Mouse (Mus musculus) left cerebral cortex, adult 18-20 months (tissue): ENCODE measurements around the gene A630095E13Rik. TPM values are rescaled to one million over a fixed set of nuclear protein-coding genes. Genes with fewer than 3 reads are reported as not detected.
A peak's percentile ranks its signal among the peaks of the same experiment; 100 is the strongest.
"Not testable (repeated sequence)": the region's sequence is repeated elsewhere in the genome, so short reads cannot be mapped to it uniquely, and the experiment has no call there.

ENCODE experiments used
- DNase-seq, 2 experiments: peaks; one replicate each; pipeline ENCODE4 v3.0.0; 2021 to 2022; ENCODE audit warnings: low spot score in 2 of 2, mixed read lengths in 1 of 2
- long read RNA-seq, 2 experiments: library from polyadenylated mRNA; stranded (forward); transcript quantifications; one replicate each; pipeline ENCODE4 v2.0.0; 2021
- total RNA-seq, 2 experiments: library from RNA; stranded (reverse); gene quantifications; 2 replicates each; pipeline ENCODE4 v1.2.3; 2021

Gene A630095E13Rik
- not detected for total RNA-seq
- long read RNA-seq, experiment 1 = 0 reads
- long read RNA-seq, experiment 2 = 0 reads

DNA sequence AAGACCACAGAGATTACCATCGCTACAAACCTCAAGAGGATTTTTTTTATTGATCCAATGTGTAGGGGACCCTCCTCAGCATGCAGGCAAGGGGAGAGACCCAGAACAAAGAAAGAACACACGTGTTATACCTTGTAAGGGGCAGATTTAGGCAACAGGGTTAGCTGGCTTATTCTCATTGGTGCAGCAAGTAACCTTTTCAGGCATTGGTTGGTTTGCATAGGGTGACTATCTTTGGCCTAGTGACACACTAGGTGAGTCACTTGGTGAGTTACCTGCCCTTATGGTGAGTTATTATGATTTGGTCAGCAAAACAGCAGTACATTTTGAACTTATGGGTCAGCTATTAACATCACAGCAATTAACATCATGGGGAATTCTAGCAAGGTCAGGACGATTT, at the start of gene A630095E13Rik:
TSS of gene A630095E13Rik (minus strand) at position 101 of the 400 bp plus-strand sequence.
- DNase-seq = not testable (repeated sequence)

DNA sequence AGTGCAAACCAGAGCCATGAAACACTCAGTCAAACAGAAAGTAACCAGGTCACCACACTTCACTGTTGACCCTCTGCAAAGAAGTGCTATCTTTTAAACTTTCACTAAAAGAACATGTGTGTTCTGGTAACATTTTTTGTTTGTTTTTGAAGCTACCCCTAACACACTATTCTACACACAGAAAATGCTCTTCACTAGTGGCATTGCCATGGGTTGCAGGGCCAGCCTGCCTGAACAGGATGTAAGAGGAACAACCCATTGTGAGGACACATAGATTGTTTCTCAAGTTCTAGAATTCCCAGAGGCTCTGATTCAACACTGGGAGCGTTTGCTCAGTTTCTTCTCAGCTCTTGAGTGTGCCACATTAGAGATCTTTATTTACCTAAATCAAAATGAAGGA, 49.7 kb upstream of the A630095E13Rik start, which contains the start of gene Acrv1:
TSS of gene Acrv1 (plus strand) at position 301 of the 400 bp plus-strand sequence.
- no peak for DNase-seq

DNA sequence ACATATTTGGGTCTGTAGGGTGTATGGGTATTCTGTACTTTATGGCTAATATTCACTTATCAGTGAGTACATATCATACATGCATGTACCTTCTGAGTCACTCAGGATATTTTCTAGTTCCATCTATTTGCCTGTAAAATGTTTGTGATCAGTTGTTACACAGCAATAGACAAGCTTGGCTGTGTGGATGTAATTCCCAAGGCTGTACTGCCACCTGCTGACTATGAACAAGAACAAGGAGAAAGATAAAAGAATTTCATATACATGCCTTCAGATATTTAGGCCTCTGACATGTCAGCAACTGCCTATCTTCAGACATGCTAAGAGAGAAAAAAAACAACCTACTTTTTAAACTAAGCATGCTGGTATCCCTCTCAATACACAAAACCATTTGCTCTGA, 44.2 kb upstream of the A630095E13Rik start:
- DNase-seq = peak; percentile 19 to 34

DNA sequence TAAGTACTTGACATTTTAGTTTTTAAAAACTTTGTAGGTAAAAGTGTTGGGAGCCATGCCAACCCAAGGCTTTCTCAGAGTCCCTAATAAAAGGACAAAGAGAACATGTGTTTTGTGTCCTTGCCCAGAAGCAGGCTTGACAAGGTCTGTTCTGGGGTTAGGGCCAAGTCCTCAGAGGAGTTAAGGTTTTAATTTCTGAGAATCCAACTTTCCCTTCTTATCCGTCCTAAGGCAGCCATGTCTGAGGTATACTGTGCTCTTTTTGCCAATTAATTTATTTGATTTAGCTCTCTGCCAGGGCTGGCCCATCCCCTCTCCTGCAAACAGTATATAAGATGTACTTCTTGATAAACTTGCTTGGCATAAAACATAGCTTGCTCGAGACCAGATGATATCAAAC, 38.2 kb upstream of the A630095E13Rik start:
- DNase-seq = no peak

Other genes with a start within 250 kb of the A630095E13Rik start
- gene Gm7257, start 211.5 kb downstream of the A630095E13Rik start, total RNA-seq = not detected
- not detected for gene Gm9513, start 167.7 kb downstream of the A630095E13Rik start, total RNA-seq
- gene Gm5615, start 101.4 kb downstream of the A630095E13Rik start, total RNA-seq = not detected
- not detected for gene Gm17689, start 60.7 kb downstream of the A630095E13Rik start, total RNA-seq
- not detected for gene Acrv1, start 49.8 kb upstream of the A630095E13Rik start, total RNA-seq
- 1 to 10 TPM; 2.1 to 3.2 TPM for gene Chek1, start 83.7 kb upstream of the A630095E13Rik start, total RNA-seq
- 10 to 100 TPM; 73.9 to 77.3 TPM for gene Stt3a, start 124.3 kb upstream of the A630095E13Rik start, total RNA-seq
- gene Ei24, start 154.0 kb upstream of the A630095E13Rik start, total RNA-seq = 100 to 1,000 TPM; 107 to 120 TPM
- 100 to 1,000 TPM; 260 to 266 TPM for gene Fez1, start 178.5 kb upstream of the A630095E13Rik start, total RNA-seq